Mouse (Mus musculus) heart, adult 2 months (tissue): ENCODE data around the gene Copb2.

Experiments
- CTCF ChIP-seq: fragments of 200-600 bp; IDR thresholded peaks from 2 replicates; pipeline ENCODE4 v1.8.1; 2022; ENCODE audit warnings: antibody characterized with exemption, mild to moderate bottlenecking, moderate library complexity
- EP300 ChIP-seq: fragments of 200-500 bp; IDR thresholded peaks from 2 replicates; pipeline ENCODE4 v1.6.1; 2011; ENCODE audit warnings: low read depth, low read length, control low read depth; ENCODE audit not compliant: insufficient read depth
- POLR2A ChIP-seq: fragments of 200-500 bp; IDR thresholded peaks from 2 replicates; pipeline ENCODE4 v1.6.1; 2011; ENCODE audit warnings: mild to moderate bottlenecking, low read depth, low read length, control low read depth; ENCODE audit not compliant: insufficient read depth

- no peak for TF ChIP-seq POLR2A
- no peak for TF ChIP-seq CTCF
- TF ChIP-seq EP300, result no peak
Measured at GRCm38 (mm10) chr9:98583852-98584251, 20.3 kb downstream of the Copb2 start.
